Mouse (Mus musculus) telencephalon, adult 2 months (tissue): ENCODE results near the gene Plbd1.
A peak's percentile ranks its signal among the peaks of the same experiment; 100 is the strongest.

Source experiments
- DNase-seq: peaks from one replicate; pipeline ENCODE4 v3.0.0-alpha.2; 2011; ENCODE audit warnings: low read depth, low spot score

Gene Plbd1

GRCm38 (mm10) chr6:136650664-136651063 lies 11.1 kb downstream of the Plbd1 start:
- no peak for DNase-seq

GRCm38 (mm10) chr6:136647455-136647861 lies 14.3 kb downstream of the Plbd1 start:
- DNase-seq: no peak

GRCm38 (mm10) chr6:136646207-136646606 lies 15.5 kb downstream of the Plbd1 start:
- no peak for DNase-seq

GRCm38 (mm10) chr6:136645754-136646153 lies 16.0 kb downstream of the Plbd1 start:
- no peak for DNase-seq

GRCm38 (mm10) chr6:136644171-136644570 lies 17.6 kb downstream of the Plbd1 start:
- DNase-seq: no peak

GRCm38 (mm10) chr6:136634982-136635381 lies 26.7 kb downstream of the Plbd1 start:
- no peak for DNase-seq

- no peak for DNase-seq
Measured at GRCm38 (mm10) chr6:136633719-136634118, 28.0 kb downstream of the Plbd1 start.

GRCm38 (mm10) chr6:136633154-136633553 lies 28.6 kb downstream of the Plbd1 start:
- no peak for DNase-seq

GRCm38 (mm10) chr6:136631945-136632534 lies 29.7 kb downstream of the Plbd1 start:
- no peak for DNase-seq

GRCm38 (mm10) chr6:136631519-136631918 lies 30.2 kb downstream of the Plbd1 start:
- DNase-seq: no peak

- DNase-seq: no peak
Measured at GRCm38 (mm10) chr6:136629639-136630038, 32.1 kb downstream of the Plbd1 start.

- no peak for DNase-seq
Measured at GRCm38 (mm10) chr6:136625421-136625820, 36.3 kb downstream of the Plbd1 start.

- peak; percentile 50 for DNase-seq
Measured at GRCm38 (mm10) chr6:136620361-136621139, 41.2 kb downstream of the Plbd1 start.

GRCm38 (mm10) chr6:136614156-136614555 lies 47.6 kb downstream of the Plbd1 start:
- no peak for DNase-seq

GRCm38 (mm10) chr6:136612312-136612711 lies 49.4 kb downstream of the Plbd1 start:
- no peak for DNase-seq

GRCm38 (mm10) chr6:136611351-136612215 lies 50.1 kb downstream of the Plbd1 start:
- DNase-seq: no peak

GRCm38 (mm10) chr6:136602601-136603000 lies 59.1 kb downstream of the Plbd1 start:
- no peak for DNase-seq

- DNase-seq: no peak
Measured at GRCm38 (mm10) chr6:136594541-136594940, 67.2 kb downstream of the Plbd1 start.

GRCm38 (mm10) chr6:136590739-136591138 lies 71.0 kb downstream of the Plbd1 start:
- DNase-seq: no peak

- no peak for DNase-seq
Measured at GRCm38 (mm10) chr6:136566002-136566401, 95.7 kb downstream of the Plbd1 start.
